Mouse (Mus musculus): ENCODE measurements at regions not wholly inside any gene's neighbourhood (a gene's known extent, or its start where the extent isn't known, plus 50 kb on each side); places are given as distances from the start of the nearest gene placed in this dataset.

GRCm38 (mm10) chr12:94334671-94335070 is 1357.4 kb upstream of the Flrt2 start:
- TF ChIP-seq CTCF (IDR thresholded peaks at IDR 0.05; ENCODE audit: low read depth, low read length) (no peak), POLR2A (IDR thresholded peaks at IDR 0.05; ENCODE audit: extremely low read depth, insufficient read depth, low read length) (no peak)
